Mouse (Mus musculus) ES-E14 (cell line): ENCODE data around the gene Inpp4b.

Experiments
- CHD2 ChIP-seq: IDR thresholded peaks from 2 replicates; pipeline ENCODE4 v1.6.1; 2014; ENCODE audit warnings: mild to moderate bottlenecking, low read depth, low read length, inconsistent platforms
- HCFC1 ChIP-seq: IDR thresholded peaks from 2 replicates; pipeline ENCODE4 v1.6.1; 2012; ENCODE audit warnings: low read length, inconsistent platforms, borderline replicate concordance; ENCODE audit not compliant: insufficient read depth
- MAFK ChIP-seq: IDR thresholded peaks from 2 replicates; pipeline ENCODE4 v1.6.1; 2014; ENCODE audit warnings: mild to moderate bottlenecking, low read depth, low read length, inconsistent platforms; ENCODE audit not compliant: insufficient read depth
- ZC3H11A ChIP-seq: IDR thresholded peaks from 2 replicates; pipeline ENCODE4 v1.6.1; 2012; ENCODE audit warnings: low read depth, mild to moderate bottlenecking, inconsistent platforms, low read length, borderline replicate concordance

GRCm38 (mm10) chr8:81996239-81996638 lies 653.9 kb downstream of the Inpp4b start:
- TF ChIP-seq CHD2 (no peak), ZC3H11A (no peak), HCFC1 (no peak), MAFK (no peak)
